Mouse (Mus musculus) right cerebral cortex, postnatal 4 days (tissue): ENCODE measurements around the gene Gm6993.

Experiments used
- DNase-seq: peaks from one replicate; pipeline ENCODE4 v3.0.0-alpha.2; 2022

The Gm6993 gene

DNA sequence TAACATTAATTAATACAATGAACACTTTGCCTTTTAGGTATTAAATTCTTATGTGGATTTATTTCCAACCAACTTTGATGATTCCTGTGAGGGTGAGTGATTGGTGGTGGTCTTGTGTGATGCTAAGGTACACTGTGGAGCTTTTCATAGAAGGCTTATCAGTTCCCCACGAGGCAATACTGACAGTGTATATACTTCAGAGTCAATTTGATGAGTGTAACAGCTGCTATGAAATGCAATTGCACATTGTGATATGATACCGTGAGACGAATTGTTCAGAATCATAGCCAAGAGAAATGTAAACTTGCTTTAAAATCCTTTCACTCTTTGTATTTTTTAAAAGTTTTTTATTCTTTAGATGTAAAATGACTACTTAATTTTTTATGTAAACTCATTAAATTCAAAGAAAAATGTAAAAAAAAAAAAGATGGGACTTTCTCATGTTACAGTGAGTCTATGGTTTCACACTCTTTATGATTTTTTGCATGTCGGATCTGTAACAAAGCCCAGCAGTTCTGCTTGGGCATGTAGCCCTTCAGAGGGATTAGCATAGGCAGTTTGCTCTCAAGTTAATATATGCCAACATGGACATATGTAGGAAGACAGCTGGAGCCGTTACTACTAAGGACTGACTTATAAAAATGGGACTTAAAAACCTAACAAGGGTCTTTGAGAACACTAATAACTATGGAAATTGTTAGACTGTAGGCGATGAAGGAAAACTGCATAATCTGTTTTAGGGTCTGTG lies 1.2 kb downstream of the Gm6993 start:
- no peak for DNase-seq

GRCm38 (mm10) chr12:31244001-31244400 lies 3.4 kb downstream of the Gm6993 start:
- no peak for DNase-seq

- DNase-seq: no peak
These were observed 4.1 kb downstream of the Gm6993 start for GRCm38 (mm10) chr12:31244691-31245090.

DNA sequence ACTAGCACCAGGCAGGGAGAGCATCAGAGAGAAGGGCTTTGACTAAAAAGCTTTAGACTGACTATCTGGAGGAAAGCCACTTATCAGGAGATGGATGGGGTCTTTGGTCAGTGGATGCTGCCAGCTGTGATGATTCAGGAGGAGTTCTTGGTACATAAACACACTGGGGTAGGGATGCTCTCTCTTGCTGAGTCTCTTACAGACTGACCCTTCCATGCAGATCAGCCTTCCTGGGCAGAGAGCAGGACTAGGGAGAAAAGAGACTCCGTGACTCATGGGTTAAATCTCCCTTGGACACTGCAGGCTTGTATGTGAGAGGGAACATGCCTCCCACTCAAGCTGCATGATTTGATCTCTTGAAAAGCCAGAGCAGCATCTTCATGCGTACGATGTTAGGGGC lies 5.6 kb downstream of the Gm6993 start:
- DNase-seq: no peak

GRCm38 (mm10) chr12:31246615-31247014 lies 6.0 kb downstream of the Gm6993 start:
- no peak for DNase-seq

DNA sequence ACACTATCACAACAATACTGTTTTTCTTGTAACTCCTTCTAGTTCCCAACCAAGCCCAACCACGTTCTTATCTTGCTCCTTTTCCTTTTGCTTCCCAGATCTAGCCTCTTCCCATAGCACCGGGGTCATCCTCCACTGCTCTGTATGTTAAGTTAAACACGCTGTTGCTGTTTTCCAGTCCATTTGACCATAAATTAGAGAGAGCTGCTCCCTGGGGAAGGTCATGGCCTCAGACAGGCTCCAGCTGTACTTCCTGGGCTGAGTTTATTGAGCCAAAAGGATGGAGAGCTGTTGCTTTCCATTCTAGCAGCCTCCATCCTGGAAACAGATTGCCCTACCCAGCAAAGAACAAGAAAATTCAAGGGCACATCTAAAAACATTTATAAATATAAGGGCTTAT lies 7.6 kb downstream of the Gm6993 start:
- DNase-seq: no peak

- no peak for DNase-seq
These were observed 8.1 kb downstream of the Gm6993 start for GRCm38 (mm10) chr12:31248681-31249080.

- no peak for DNase-seq
These were observed 11.7 kb downstream of the Gm6993 start for GRCm38 (mm10) chr12:31252259-31252658.

DNA sequence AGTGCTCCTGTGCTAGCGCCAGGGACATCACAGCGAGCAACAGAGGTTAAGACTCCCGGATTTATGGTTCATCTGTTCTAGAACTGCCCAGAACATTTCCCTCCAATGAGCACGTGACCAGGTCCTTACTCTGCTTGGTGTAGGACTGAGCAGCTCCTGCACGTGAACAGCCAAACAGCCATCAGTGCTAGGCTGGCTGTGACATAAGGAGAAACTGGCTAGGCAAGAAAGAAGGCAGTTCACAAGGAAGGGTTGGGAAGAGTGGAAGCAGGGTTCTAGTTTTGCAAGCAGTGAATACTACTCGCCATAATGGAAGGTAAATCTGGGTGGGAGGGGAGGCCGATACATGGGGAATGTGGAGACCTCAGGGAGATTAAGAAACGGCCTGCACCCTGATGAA lies 14.4 kb downstream of the Gm6993 start:
- DNase-seq: no peak

- no peak for DNase-seq
These were observed 15.7 kb downstream of the Gm6993 start for GRCm38 (mm10) chr12:31256121-31256903.

DNA sequence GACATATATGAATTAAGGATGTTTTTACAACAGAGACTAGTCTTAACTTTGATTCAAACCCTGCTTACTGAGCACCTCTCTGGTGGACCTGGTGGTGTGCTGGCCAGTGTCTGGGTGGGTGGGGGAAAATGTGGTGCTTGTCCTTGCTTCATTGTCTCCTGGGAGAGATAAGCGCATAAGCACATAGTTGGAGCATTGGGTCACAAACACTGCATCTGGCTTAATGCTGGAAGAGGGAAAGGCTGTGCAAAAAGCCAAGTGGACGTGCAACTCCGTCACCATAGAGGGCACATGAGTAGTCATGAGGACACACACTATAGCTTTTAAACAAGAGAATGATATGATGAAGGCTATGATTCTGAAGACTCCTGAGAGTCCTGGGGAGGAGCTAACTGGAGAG lies 21.3 kb downstream of the Gm6993 start:
- no peak for DNase-seq

GRCm38 (mm10) chr12:31263921-31264320 lies 23.4 kb downstream of the Gm6993 start:
- DNase-seq: no peak

DNA sequence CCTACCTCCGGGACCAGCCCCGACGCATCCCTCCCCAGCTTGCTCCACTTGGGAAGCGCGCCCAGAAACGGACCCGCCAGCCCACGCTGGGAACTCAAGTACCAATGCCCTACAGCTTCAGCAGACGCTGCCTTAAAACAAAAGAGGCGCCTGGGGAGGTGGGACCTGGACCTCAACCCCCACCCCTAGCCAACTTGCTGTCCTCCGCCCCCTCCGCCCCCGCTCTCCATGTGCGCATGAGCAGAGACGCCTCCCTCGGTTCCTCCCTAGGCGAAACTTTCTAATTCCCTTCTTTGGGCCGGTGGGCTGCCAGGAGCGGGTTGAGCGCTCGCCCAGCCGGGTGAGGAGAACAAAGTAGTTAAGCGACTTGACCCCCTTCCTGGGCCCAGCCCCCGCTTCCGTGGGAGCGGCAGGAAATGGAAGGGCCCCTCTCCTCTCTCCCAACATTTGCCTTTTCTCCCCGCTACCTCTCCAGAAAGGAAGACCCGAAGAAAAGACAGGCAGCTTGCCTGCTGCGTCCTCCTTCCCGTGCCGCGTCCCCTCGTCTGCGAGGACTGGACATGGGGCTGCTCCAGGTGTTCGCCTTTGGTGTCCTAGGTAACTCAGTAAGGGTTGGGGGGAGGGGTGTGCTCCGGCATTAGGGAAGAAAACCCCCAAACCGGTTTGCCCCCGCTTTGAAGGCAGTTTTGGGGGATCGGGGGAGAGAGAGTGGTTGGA lies 24.6 kb downstream of the Gm6993 start, which contains the start of gene Lamb1:
Gene Lamb1, plus strand, starts transcription at position 230 of the 717 bp plus-strand sequence.
- peak; percentile 51 for DNase-seq

GRCm38 (mm10) chr12:31265722-31266431 lies 25.3 kb downstream of the Gm6993 start:
- DNase-seq: peak; percentile 44

- peak; percentile 18 for DNase-seq
These were observed 26.1 kb downstream of the Gm6993 start for GRCm38 (mm10) chr12:31266686-31267085.

DNA sequence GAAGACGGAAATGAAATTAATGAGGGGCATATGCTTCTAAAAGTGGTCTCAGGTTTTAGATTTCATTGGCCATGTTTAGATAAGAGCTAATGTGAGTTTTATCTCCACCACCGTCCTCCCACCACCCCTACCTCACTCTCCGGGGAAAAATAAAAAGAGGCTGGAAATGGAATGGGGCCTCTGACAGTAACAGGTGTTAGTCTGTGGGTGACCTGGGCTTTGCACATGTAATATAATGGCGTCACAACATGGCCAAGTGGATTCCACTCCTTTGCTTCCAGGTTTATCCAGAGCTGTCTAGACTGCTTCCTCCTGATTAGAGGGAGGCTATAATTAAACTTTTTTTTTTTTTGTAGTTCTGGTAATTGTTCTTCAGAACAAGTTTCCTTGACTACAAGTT lies 26.8 kb downstream of the Gm6993 start:
- DNase-seq: no peak

GRCm38 (mm10) chr12:31268315-31268714 lies 27.7 kb downstream of the Gm6993 start:
- no peak for DNase-seq

GRCm38 (mm10) chr12:31269020-31269597 lies 28.5 kb downstream of the Gm6993 start:
- no peak for DNase-seq

- DNase-seq: no peak
These were observed 29.8 kb downstream of the Gm6993 start for GRCm38 (mm10) chr12:31270361-31270760.

DNA sequence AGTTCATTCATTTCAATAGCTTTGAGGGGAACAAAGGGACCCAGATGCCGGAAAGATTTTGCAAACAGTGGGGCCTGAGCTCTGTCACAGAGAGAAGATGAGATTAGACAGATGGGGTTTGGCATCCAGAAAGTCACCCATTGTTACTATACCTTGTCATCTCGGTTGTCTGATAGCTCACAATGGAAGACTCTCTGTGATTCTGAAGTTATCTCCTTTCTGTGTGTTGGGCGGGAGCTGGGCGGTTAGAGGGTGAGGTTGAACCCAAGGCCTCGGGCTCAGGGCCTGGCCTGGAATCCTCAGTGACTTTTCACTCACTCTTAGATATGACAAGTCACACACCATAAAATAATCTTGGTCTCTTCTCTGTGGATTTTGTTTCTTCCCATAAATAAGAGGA lies 30.2 kb downstream of the Gm6993 start:
- DNase-seq: no peak

- no peak for DNase-seq
These were observed 30.9 kb downstream of the Gm6993 start for GRCm38 (mm10) chr12:31271361-31272011.
